Mouse (Mus musculus) cerebellum, adult 2 months (tissue): ENCODE measurements around the gene Os9. TPM values are rescaled to one million over a fixed set of nuclear protein-coding genes. Genes with fewer than 3 reads are reported as not detected.
"Not testable (repeated sequence)": the region's sequence is repeated elsewhere in the genome, so short reads cannot be mapped to it uniquely, and the experiment has no call there.

Experiments
- DNase-seq, 2 experiments: peaks; one replicate each; pipeline ENCODE4 v3.0.0; 2021
- H3K27ac ChIP-seq: fragments of 200-500 bp; 2 replicates; pipeline ENCODE4 v1.5.1; 2012; ENCODE audit warnings: low read length, control low read depth, inconsistent platforms; ENCODE audit not compliant: insufficient read depth
- H3K27me3 ChIP-seq: fragments of 200-500 bp; 2 replicates; pipeline ENCODE4 v1.6.1; 2012; ENCODE audit warnings: inconsistent platforms, mild to moderate bottlenecking, low read length, moderate library complexity; ENCODE audit not compliant: control insufficient read depth, insufficient read depth
- H3K4me1 ChIP-seq: fragments of 200-500 bp; 2 replicates; pipeline ENCODE4 v1.6.1; 2011; ENCODE audit warnings: low read length; ENCODE audit not compliant: control insufficient read depth, insufficient read depth
- H3K4me3 ChIP-seq: fragments of 200-500 bp; replicated peaks from 2 replicates; pipeline ENCODE3; 2011; ENCODE audit warnings: mild to moderate bottlenecking, low read depth, low read length, control low read depth; ENCODE audit not compliant: insufficient read depth
- CTCF ChIP-seq: fragments of 200-500 bp; IDR thresholded peaks from 2 replicates; pipeline ENCODE4 v1.5.1; 2011; ENCODE audit warnings: low read depth, mild to moderate bottlenecking, control low read depth, low read length, moderate library complexity, borderline replicate concordance; ENCODE audit not compliant: insufficient read depth
- POLR2A ChIP-seq: fragments of 200-500 bp; IDR thresholded peaks from 2 replicates; pipeline ENCODE4 v1.6.1; 2011; ENCODE audit warnings: low read length, control low read depth, borderline replicate concordance; ENCODE audit not compliant: insufficient read depth
- WGBS: fragments of 180-500 bp; shearing (Covaris S2); methylation state at CpG from one replicate; pipeline ENCODE4 v1.1.7; 2018; 5-methylcytosine and 5-hydroxymethylcytosine counted together
- polyA plus RNA-seq: library from polyadenylated mRNA; depleted of rRNA; stranded (reverse); fragments of >200 nt; gene quantifications from 2 replicates; pipeline ENCODE4 v1.2.3, GENCODE M21; 2012

Gene Os9
- polyA plus RNA-seq, 1 experiment = 98.9 TPM

DNA sequence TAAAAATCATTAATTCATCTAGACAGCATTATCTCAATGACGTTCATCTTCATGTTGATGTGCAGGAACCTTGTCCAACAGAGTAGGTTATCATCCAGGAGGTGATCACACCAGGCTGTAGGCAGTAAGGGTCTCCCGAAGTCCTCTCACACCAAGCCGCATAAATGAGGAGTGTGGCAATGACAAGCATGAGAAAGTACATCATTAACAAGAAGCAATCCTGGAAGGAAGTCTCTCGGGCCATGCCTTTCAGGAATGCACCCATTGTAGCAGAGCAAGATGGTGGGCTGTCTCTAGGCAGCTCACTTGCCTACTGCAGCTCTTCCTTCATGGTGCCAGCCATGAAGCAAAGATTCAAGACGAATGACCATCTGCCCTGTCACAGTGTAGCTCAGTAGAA lies 33.7 kb upstream of the Os9 start:
- H3K27me3 ChIP-seq = no peaks in the 10 kb centered on the region
- H3K27ac ChIP-seq = no peak overlapping the region
- H3K4me3 ChIP-seq = no peak overlapping the region
- TF ChIP-seq POLR2A = no peak
- no peak for DNase-seq
- WGBS = 85% methylated on average over 5 of the region's 5 CpGs
- no peaks in the 10 kb centered on the region for H3K4me1 ChIP-seq

DNA sequence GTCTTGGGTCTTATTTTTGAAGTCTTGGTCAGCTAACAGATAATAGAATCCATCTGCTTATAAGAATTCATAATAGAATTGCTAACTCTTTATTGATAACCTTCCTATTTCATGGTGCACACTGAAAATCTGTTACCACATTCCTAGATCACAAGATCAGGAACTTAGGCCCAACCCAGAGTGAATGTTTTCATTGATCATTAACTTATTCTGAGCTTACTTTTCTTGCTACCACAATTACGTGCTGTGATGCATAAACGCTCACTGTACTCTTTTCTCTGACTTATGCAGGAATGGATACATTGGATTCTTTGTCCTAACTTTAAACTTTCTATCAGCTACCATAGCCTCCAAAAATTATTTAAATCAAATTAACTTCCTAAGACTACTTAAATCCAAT lies 33.3 kb upstream of the Os9 start:
- no peak for DNase-seq
- Histone ChIP-seq H3K4me3 (no peak overlapping the region), H3K4me1 (no peaks in the 10 kb centered on the region), H3K27me3 (no peaks in the 10 kb centered on the region), H3K27ac (no peak overlapping the region)
- TF ChIP-seq CTCF = no peak
- TF ChIP-seq POLR2A = no peak
- 98% methylated on average over 2 of the region's 2 CpGs for WGBS

DNA sequence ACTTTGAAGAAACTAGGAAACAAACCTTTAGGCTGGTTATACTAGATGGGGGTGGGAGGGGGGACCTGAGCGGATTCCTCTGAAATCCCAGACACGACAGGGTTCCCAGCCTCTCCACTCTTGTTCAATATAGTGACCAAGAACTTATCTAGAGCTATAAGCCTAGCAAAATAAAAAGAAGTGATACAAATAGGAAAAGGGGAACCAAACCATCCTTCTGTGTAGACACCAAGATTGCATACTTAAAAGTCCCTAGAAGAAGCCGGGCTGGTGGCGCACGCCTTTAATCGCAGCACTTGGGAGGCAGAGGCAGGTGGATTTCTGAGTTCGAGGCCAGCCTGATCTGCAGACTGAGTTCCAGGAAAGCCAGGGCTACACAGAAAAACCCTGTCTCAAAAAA lies 32.4 kb upstream of the Os9 start:
- H3K4me1 ChIP-seq = no peaks in the 10 kb centered on the region
- no peak for DNase-seq
- TF ChIP-seq POLR2A = no peak
- TF ChIP-seq CTCF = no peak
- 92% methylated on average over 7 of the region's 7 CpGs for WGBS
- H3K4me3 ChIP-seq = no peak overlapping the region
- H3K27me3 ChIP-seq = no peaks in the 10 kb centered on the region
- no peak overlapping the region for H3K27ac ChIP-seq

DNA sequence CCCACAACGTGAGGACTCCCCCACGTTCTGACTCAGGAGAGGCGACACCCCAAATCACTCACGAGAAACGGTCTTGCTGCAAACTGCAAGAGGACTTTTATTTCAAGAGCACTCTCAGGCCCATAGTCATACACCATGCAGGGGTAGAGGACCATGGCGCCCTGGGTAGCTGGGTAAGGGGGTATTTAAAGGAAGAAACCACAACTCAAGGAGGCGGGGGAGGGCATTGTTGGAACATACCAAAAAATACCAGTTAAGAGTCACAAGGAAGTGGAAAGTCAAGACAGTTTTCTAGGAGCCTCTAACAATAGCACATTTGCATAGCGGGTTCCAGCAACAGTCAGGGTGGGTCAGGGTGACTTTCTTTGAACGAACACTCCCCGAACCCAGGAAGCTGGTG lies 31.6 kb upstream of the Os9 start:
- H3K4me3 ChIP-seq, H3K27ac ChIP-seq, H3K27me3 ChIP-seq, DNase-seq, H3K4me1 ChIP-seq: not testable (repeated sequence)
- WGBS = 86% methylated on average over 10 of the region's 10 CpGs

GRCm38 (mm10) chr10:127151233-127151632 lies 30.3 kb upstream of the Os9 start:
- WGBS = 85% methylated on average over 3 of the region's 3 CpGs
- H3K4me3 ChIP-seq, H3K27ac ChIP-seq, DNase-seq, H3K27me3 ChIP-seq, H3K4me1 ChIP-seq: not testable (repeated sequence)

GRCm38 (mm10) chr10:127150471-127150872 lies 29.5 kb upstream of the Os9 start:
- Histone ChIP-seq H3K27ac (no peak overlapping the region), H3K27me3 (no peaks in the 10 kb centered on the region), H3K4me1 (no peaks in the 10 kb centered on the region), H3K4me3 (no peak overlapping the region)
- DNase-seq = no peak
- TF ChIP-seq CTCF = no peak
- WGBS = 85% methylated on average over 4 of the region's 4 CpGs

DNA sequence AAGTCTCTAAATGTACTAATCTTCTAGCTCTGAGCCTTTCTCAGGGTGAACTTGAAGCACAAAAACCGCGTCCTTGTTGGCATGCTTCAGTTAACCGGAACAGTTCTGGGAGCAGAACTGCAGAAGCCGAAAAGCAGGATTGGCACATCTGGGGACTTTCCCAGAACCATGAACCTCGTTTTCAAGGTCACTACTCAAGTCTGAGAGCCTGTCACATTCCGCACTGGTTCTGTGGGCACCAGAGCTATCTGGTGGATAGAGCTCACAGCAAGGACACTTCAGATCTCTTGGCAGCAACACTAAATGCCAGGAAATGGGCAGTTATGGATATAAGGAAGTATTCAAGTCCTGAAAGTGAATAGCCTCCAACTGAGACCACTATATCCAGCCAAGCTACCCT lies 26.2 kb upstream of the Os9 start:
- Histone ChIP-seq H3K27me3 (no peaks in the 10 kb centered on the region), H3K27ac (no peak overlapping the region), H3K4me3 (no peak overlapping the region), H3K4me1 (no peaks in the 10 kb centered on the region)
- TF ChIP-seq POLR2A (no peak), CTCF (no peak)
- 55% methylated on average over 6 of the region's 6 CpGs for WGBS
- DNase-seq = no peak

DNA sequence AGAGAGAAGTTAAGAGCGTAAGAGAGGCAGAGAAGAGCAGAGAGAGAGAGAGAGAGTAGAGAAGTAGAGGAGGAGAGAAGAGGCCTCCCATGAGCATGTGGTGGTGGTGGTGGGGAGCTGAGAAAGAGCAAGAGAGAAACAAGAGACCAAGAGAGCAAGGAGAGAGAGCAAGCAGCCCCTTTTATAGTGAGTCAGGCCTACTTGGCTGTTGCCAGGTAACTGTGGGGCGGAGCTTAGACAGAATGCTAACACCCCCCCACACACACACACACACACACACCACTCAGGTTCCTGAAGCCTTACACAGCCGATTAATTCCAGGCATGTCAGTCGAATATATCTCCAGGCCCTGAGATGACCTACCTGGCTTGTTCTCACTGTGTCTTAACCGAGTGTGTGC lies 24.4 kb upstream of the Os9 start:
- no peak overlapping the region for H3K4me3 ChIP-seq
- no peaks in the 10 kb centered on the region for H3K4me1 ChIP-seq
- TF ChIP-seq CTCF (no peak), POLR2A (no peak)
- no peak for DNase-seq
- no peak overlapping the region for H3K27ac ChIP-seq
- H3K27me3 ChIP-seq = no peaks in the 10 kb centered on the region
- 80% methylated on average over 5 of the region's 5 CpGs for WGBS

DNA sequence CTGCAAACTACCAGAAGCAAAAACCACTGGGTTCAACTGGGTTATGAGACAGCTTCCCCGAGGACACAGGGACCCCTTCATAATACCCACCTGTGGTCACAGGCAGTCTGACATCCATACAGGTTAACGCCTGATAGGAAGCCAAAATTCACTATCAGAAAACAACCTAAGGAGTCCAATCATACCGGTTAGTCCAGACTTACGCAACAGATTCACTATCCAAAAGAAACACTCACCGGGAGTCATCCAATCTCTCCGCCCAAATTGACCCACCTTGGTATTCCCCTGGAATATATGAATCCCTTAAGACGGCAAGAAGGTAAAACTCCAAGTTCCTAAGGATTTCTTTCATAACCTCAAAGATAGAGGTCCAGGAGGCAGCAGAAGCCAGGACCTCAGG lies 23.6 kb upstream of the Os9 start:
- WGBS = 96% methylated on average over 7 of the region's 7 CpGs
- no peak overlapping the region for H3K4me3 ChIP-seq
- no peak overlapping the region for H3K27ac ChIP-seq
- no peaks in the 10 kb centered on the region for H3K4me1 ChIP-seq
- H3K27me3 ChIP-seq = no peaks in the 10 kb centered on the region
- no peak for DNase-seq
- no peak for TF ChIP-seq POLR2A
- TF ChIP-seq CTCF = no peak
